Mouse (Mus musculus) Patski (cell line): ENCODE results near the gene Olfr1480. TPM values are rescaled to one million over a fixed set of nuclear protein-coding genes. Genes with fewer than 3 reads are reported as not detected.

ENCODE experiments used
- ATAC-seq: fragments of 100-300 bp; one replicate; pipeline ENCODE4 v1.8.0; 2021
- CTCF ChIA-PET: fragments of 350-600 bp; sonication (Branson Sonifier 250); formaldehyde crosslinking; loops from one replicate; lab custom pipeline; 2022; ENCODE audit warnings: inconsistent platforms; lab: Charles Lee
- POLR2A ChIA-PET: fragments of 350-600 bp; sonication (Branson Sonifier 250); formaldehyde crosslinking; loops from one replicate; lab custom pipeline; 2022; ENCODE audit warnings: antibody characterized with exemption, inconsistent platforms; lab: Charles Lee
- DNase-seq: peaks from one replicate; pipeline ENCODE4 v3.0.0-alpha.2; 2011; ENCODE audit warnings: low read depth, low spot score
- H3K27me3 ChIP-seq: fragments of 371-371 bp; one replicate; pipeline ENCODE4 v1.5.1; 2021
- CTCF ChIP-seq: fragments of 100-300 bp; IDR thresholded peaks from one replicate; pipeline ENCODE4 v1.5.1; 2021
- in situ Hi-C: fragments of 300-500 bp; cut with MboI; formaldehyde crosslinking; loops from 3 replicates; pipeline ENCODE4 v1.11.1; 2018; ENCODE audit warnings: low pct_unique_long_range_greater_than_20kb, mixed read lengths
- polyA plus RNA-seq: library from polyadenylated mRNA; unstranded; gene quantifications from one replicate; pipeline ENCODE4 v1.2.3, GENCODE M21; 2021

Olfr1480 gene
- not detected for polyA plus RNA-seq

DNA sequence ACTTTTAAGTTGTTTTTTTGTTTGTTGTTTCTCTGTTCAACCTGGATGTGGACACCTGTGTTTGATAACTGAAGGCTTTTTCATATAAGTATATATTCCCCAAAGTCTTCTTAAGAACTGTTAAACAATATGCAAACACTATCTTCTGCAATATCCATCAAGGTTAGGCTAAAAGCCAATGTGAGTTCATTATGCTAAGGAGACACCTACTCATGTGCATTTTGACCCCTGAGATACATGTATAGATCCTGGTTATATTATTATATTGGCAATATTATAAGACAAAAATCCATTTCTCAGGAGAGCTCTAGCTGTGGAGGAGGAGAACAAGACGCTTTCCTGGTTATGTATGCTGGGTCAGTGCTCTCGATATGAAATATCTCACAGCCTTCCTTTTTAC lies at the start of gene Olfr1480:
Gene Olfr1480 (plus strand): TSS at position 301 of the 400 bp plus-strand sequence.
- ChIA-PET CTCF (no interaction called here), POLR2A (no interaction called here)
- no peak for ATAC-seq
- no peak for DNase-seq
- in situ Hi-C loops: loop anchor here (5.0 kb wide), 1 partner anchor 90 kb away; the partner anchor contains the start of gene Olfr1487
- no peak for TF ChIP-seq CTCF
- H3K27me3 ChIP-seq: no peaks in the 10 kb centered on the region

DNA sequence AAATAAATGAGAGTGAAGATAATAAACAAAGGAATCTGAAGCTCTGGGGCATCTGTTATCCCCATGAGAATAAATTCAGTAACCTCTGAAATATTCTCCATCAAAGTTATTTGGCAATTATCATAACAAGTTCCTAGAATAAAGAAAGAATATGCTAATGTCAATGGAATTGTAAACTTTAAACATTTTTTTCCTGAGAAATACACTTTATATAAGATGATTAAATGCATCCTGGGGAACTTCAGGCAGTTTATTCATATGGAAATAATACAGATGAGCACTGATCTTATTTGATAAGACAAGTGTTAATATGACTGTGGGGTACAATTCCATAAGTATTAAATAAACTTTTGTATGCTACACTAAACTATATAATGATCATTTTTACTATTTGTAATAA lies 47.6 kb upstream of the Olfr1480 start, which contains the start of gene Olfr1475:
Gene Olfr1475 (minus strand): TSS at position 101 of the 400 bp plus-strand sequence.
- TF ChIP-seq CTCF: no peak
- in situ Hi-C loops: no loop called here
- POLR2A ChIA-PET: no interaction called here
- H3K27me3 ChIP-seq: no peaks in the 10 kb centered on the region
- DNase-seq (no peak), ATAC-seq (no peak)
- CTCF ChIA-PET: no interaction called here

DNA sequence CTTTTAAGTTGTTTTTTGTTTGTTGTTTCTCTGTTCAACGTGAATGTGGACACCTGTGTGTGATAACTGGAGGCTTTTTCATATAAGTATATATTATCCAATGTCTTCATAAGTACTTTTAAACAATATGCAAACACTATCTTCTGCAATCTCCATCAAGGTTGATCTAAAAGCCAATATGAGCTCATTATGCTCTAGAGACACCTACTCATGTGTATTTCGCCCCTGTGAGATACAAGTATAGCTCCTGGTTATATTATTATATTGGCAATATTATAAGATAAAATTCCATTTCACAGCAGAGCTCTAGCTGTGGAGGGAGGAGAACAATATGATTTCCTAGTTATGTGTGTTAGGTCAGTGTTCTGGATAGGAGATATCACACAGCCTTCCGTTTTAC lies 27.5 kb upstream of the Olfr1480 start, which contains the start of gene Olfr1477:
Gene Olfr1477 (plus strand): TSS at position 301 of the 400 bp plus-strand sequence.
- ChIA-PET CTCF (no interaction called here), POLR2A (no interaction called here)
- no peaks in the 10 kb centered on the region for H3K27me3 ChIP-seq
- no peak for ATAC-seq
- in situ Hi-C loops: no loop called here
- no peak for DNase-seq
- TF ChIP-seq CTCF: no peak

Other genes with a start within 250 kb of the Olfr1480 start
- gene Olfr1465, start 212.4 kb upstream of the Olfr1480 start, polyA plus RNA-seq: not detected
- gene Olfr1466, start 189.1 kb upstream of the Olfr1480 start, polyA plus RNA-seq: not detected
- not detected for gene Olfr1467, start 165.7 kb upstream of the Olfr1480 start, polyA plus RNA-seq
- gene Olfr1469, start 120.1 kb upstream of the Olfr1480 start, polyA plus RNA-seq: not detected
- not detected for gene Olfr1471, start 84.5 kb upstream of the Olfr1480 start, polyA plus RNA-seq
- gene Olfr1472, start 71.8 kb upstream of the Olfr1480 start, polyA plus RNA-seq: not detected
- not detected for gene Olfr1474, start 58.3 kb upstream of the Olfr1480 start, polyA plus RNA-seq
- not detected for gene Olfr1475, start 47.7 kb upstream of the Olfr1480 start, polyA plus RNA-seq
- not detected for gene Olfr1477, start 27.4 kb upstream of the Olfr1480 start, polyA plus RNA-seq
- not detected for gene Olfr1484, start 55.6 kb downstream of the Olfr1480 start, polyA plus RNA-seq
- not detected for gene Olfr1487, start 89.5 kb downstream of the Olfr1480 start, polyA plus RNA-seq
- not detected for gene Olfr1489, start 103.7 kb downstream of the Olfr1480 start, polyA plus RNA-seq
- not detected for gene Olfr1490, start 123.2 kb downstream of the Olfr1480 start, polyA plus RNA-seq
- gene Olfr1491, start 169.4 kb downstream of the Olfr1480 start, polyA plus RNA-seq: not detected
- gene Olfr1493-ps1, start 195.4 kb downstream of the Olfr1480 start, polyA plus RNA-seq: not detected
- not detected for gene Olfr1494, start 211.8 kb downstream of the Olfr1480 start, polyA plus RNA-seq
- gene Olfr1495, start 236.7 kb downstream of the Olfr1480 start, polyA plus RNA-seq: not detected
- not detected for gene Olfr1496, start 250.0 kb downstream of the Olfr1480 start, polyA plus RNA-seq